Mouse (Mus musculus): ENCODE measurements around the gene Plppr3.

Plppr3 gene

DNA sequence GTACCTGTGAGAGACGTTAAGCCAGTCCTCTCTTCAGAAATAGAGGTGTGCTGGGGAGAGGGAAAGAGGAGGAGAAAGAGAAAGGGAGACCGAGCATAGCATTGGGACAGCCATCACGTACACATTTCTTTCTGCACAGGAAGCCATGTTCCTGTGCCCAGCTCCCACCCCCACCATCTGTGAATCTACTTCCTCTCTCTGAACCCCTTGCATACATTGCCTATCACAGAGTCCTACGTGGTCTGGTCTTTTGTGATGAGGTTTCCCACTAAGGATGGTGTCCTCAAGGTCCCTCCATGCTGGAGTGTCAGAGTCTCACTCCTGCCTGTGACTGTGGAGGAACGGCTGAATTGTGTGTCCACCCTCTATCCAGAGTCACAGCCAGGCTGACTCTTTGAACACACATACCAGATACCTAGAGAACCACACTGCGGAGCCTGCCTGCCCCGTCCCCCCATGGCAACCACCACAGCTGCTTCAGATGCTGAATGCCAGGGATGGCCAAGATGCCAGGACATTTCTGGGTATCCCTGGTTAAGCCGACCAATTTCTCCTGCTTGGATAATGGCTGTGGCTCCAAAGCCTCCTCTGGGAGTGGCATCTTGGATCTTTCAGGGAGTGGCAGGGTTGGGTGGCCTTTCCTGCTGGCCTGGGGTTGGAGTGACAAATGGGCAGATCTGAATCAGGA, 24.3 kb downstream of the Plppr3 start:
- DNase-seq, result no peak

DNA sequence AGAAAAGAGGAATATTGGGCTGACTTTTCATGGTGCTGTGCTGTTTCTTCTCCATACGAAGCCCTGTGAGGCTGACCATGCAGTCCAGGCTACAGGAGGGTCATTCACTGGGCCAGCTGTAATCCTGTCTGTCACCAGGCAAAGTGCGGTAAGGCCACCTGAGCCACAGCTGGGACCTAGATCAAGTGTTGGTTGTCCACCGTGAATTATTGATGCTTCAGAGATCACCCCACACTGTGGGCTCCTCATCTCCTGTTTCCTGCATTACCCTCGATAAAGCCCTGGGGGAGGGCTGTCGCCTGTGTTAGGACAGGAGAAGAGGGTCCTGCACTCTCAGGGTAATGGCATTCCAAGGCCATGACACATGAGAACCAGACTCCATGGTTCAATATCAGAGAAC, 27.9 kb downstream of the Plppr3 start:
- no peak for DNase-seq

DNA sequence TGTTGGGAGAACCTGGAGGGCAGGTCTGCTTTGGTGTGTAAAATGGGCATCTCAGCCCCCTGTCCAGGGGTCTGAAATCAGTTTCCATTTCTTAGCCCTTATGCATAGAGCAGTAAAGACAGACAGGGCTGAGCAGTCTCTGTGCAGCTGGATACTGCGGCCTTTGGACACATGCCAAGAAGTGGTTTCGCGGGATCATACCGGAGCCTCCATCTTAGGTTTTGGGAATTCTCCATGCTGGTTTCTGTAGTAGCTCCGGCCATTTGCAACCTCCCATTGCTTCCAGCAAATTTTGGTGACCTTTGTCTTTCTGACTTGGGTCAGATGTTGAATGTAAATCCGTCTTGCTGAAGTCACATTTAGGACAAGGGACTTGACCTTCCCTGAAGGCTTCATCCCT, 31.0 kb downstream of the Plppr3 start:
- DNase-seq, result no peak

DNA sequence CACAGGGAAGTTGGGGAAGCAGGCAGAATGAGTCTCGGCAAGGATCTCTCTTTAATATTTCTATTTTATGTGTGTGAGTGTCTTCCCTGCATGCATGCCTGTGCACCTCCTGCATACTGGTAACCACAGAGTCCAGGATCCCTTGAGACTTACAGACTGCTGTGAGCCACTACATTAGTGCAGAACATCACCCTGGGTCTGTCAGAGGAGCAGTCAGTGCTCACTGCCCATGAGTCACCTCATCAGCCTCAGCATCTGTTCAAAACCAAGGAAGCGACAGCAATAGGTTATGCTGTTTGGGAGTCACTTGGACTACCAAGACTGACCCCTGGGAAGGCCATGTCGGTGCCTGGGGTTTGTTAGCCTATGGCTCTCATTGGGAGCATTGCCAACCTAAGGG, 32.1 kb downstream of the Plppr3 start:
- no peak for DNase-seq

DNA sequence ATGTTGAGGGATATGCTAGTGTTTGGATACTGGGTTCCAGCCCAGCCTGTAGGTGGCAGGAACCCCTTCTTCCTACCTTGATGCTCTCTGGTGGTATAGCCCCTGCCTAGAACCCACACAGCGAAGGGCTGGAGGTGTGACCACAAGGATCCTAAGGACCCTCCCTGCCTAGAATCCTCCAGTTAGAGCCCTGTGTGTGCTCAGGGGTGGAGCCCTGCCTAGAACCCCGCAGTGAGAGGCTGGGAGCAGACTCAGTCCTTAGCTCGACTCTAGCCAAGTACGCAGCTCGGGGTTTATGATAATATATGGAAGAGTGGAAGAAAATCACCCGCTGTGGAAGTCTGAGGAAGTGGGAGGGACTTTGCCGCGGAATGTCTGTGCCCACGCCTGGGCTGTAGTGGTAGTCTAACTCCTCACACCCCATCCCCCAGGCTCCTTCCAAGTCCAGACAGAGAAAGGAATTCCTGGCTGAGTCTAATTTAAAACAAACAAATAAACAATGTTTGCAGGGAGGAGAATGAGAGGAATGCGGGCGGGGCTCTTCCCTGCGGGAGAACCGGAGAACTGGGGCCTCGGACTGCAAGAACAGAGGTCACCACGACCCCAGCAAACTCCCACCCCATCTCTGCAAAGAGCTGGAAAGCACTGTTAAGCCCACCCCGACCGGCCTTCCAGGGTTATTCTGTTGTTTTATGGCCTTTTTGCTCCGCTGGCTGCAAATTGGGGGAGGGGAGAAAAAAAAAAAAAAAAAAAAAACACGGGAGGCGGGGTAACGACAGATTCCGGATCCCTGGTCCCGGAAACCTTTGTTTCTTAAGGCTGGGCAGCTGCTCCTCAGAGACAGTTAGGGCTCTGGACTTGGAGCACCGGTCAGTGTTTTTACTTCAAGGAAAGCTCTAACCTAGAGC, 33.5 kb downstream of the Plppr3 start:
- peak; percentile 90 for DNase-seq

DNA sequence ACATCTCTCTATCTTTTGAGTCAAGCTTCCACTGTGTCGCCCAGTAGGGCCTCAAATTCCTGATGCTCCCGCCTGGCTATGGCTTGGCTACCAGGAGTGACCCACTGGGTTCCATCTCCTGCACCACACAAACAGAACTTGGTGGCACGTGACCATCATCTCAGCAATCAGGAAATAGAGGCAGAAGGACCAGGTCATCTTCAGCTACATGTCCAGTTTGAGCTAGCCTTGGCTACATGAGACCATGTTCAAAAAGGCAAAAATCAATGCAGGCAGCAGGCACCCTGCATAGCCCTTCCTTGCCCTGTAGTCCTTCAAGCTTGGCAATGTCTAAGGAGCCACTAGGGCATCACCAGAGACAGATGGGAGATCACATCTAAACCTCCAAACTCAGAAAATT, 34.3 kb downstream of the Plppr3 start:
- no peak for DNase-seq

DNA sequence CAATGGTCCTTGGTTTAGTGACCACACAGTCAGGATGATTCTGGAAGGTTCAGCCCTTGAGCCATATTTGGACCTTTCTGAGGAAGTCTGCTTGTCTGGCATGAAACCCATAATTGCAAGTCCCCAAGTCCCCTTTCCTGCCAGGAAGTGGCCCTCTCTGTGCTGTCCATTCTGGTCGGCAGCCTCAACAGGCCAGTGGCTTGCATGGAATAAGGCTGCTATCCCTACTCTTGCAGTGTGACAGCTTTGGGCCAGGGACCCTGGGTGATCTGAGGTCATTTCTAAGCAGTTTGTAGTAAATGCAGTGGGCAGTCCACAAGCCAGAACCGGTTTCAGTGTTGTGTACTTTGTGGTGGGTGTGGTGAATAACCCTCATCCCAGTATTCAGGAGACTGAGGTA, 36.3 kb downstream of the Plppr3 start:
- no peak for DNase-seq

DNA sequence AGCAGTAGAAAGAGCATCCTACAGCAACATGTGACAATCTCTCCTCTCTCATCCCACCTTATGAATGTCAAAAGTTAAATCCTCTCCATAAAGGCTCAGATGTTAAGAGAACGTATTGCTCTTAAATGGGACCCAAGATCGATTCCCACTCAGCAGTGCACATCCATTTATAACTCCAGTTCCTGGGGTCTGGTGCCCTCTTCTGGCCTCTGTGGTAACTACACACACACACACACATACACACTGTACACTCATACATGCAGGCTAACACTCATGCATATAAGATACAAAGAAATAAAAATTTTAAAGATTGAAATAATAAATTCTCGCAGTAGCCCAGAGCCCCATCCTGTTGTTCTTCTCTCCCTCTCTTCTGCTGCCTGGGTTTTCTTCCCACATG, 37.5 kb downstream of the Plppr3 start:
- no peak for DNase-seq

DNA sequence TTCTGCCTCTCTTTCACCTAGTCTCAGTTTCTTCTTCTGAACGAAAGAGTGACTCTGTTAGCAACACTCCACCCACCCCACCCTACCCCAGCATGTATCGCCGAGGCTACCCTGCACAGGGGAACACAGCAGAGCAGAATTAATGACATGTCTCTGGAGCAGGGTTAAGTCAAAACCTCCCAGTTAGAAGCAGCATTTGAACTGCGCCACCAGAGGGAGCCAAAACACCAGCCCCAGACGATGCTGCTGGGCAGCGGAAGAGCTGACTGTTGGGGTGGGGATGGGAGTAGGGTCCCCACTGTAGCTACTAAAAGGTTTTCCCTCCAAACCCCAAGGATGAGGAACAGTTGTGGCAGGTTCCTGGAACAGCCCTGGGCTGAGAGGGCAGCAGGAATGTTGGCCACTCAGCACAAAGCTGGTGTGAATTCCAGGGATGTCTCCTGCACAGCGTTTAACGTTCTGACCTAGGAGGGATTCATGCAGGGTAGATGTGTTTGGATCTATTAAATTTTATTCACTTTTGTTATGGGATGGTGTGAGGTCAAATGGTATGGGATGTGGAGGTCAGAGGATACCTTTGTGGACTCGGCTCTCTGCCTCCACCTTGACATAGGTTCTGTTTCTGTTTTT, 39.5 kb downstream of the Plppr3 start:
- DNase-seq, result peak; percentile 82

DNA sequence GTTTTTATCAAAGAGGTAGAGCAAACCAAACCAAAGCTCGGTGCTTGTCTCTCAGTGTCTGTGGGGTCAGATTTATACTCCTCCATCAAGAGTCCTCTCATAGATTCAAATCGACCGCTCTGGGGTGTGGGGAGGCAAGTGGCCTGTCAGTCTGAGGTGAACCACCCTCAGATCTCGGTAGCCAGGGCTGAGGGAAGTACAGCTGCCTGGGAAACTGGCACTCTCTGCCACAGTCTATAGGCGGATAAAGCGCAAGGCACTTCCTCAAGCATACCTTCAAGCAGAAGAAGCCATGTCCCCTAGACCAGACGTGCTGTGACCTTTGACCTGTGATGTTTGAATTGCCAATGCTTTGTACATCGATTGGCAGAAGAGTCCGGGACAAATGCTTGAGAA, 41.6 kb downstream of the Plppr3 start:
- no peak for DNase-seq

DNA sequence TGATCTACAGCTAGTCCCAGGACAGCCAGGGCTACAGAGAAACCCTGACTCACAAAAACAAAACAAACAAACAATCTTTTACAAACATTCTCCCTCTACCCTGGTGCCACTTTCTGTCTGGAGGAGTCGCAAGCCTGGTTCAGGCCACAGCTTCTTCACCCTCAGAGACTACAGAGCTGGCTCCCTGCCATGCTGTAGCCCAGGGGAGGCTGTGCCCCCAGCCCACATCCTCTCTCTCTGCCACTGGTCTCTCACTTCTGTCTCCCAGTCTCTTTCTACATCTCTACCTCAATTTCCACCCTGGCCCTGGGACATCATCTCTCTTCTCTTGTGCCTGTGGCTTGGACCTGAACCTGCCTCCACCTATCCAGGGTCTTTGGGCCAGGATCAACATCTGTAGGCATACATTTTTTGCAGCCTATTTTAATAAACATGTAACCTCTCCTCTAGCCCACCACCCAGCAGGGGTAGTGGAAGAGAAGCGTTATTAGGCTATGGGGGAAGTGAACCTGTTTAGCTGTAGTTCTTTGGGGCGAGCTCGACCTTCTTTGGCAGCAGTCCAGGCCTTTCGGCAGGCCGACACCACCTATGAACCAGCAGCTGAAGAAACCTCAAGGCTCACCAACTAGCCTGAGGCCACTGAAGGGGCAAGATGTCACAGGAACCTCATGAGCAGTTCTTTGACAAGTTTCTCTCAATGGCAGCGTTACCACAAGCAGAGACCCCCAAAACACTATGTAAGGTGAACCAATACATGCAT, 42.2 kb downstream of the Plppr3 start:
- no peak for DNase-seq

DNA sequence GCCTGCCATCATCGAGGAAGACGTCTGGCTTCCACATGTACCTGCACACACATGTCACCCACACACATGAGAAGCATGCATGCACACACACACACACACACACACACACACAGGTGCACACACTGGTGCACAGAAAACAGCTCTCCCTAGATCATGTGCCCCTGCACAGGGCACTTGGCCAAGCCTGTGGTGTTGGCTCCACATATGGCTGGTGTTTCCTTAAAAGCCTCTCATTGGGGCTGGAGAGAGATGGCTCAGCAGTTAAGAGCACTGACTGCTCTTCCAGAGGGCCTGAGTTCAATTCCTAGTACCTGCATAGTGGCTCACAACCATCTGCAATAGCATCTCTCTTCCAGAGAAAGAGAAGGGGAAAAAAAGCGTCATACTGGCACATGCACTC, 42.9 kb downstream of the Plppr3 start:
- no peak for DNase-seq

DNA sequence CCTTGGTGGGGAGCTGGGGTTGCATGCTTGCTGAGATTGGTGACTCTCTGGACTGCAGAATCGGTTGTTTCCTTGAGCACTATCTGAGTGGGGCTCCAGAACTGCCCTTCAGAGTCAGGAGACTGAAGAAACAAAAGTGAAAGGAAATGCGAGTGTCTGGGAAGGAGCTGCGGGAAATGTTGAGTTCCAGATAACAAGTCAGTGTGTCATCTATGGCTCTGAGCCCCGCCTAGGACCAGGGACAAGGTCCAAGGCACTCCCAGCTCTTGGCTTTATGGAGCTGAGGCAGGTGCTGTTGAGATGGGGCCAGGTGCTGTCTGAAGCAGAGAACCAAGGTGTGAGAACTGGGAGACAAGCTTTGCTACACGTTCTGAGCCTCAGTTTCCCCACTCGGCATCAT, 50.0 kb downstream of the Plppr3 start:
- no peak for DNase-seq

DNA sequence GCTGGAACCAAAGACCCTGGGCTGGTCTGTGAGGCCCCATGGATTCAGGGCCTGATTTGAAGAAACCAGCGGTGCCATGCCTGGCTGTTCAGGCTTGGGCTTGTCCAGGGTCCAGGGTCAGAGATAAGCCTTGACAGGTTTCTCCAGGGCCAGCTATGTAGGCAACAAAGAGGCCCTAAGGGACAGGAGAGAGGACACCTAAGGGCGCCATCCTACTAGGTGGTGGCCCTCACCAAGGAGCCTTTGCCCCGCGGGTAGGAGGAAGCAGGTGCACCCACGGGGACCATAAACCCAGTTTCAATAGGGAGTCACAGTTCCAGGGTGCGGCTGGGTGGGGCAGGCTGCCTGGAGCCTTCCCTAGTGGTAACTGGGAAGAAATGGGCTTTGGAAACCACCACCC, 51.4 kb downstream of the Plppr3 start:
- no peak for DNase-seq

DNA sequence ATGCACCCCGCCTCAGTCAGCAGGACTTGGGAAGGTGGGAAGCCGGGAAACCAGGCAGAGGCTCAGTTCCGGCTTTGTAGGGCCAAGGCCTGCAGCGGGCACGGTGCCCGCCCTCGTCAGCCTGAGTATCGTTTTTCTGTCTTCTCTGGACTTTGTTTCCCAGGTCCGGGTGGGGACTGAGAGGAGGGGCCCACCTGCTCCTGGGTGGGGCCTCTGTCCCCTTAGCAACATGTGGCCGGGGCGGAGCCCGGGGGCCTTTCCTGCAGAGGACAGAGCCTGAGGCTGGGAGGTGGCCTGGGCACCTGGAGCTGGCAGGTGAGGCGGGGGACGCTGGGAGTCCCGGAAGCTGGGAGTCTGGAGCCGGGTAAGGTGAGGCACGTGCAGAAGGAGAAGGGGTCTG, 52.1 kb downstream of the Plppr3 start:
- peak; percentile 87 for DNase-seq

DNA sequence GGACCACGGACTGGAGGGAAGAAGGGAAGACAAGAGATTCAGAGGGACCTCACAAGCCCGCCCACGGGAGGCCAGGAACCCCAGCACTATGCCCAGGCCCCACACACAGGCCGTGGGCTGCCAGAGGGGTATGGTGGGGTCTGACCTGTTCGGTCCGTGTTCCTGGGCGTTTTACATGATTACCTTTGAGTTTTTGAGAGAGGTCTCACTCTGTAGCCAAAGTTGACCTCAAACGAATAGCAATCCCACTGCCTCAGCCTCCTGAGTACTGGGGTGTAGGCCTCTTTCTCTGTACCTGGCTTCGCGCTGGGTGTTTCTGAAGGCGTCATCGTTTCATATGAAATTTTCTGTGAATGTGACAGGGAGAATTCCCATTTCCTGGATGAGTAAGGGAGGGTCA, 52.7 kb downstream of the Plppr3 start:
- DNase-seq, result no peak

DNA sequence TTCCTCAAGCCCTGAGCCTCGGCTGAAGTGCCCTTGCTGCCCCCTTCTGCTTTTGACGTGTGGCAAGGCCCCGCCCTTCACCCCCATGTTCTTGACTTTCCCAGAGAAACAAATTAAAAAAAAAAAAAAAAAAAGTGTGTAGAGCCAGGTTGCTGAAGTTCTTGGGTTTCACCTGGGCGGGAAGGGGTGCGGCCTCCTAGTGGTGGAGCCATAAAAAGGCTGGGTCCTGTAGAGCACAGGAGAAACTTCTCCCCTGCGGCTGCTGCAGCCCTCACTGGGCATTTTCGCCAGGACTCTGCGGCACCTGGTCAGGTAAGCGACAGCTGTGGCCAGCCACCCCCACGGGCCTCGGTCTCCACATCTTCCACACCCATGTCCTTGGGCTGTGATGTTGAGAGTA, 53.7 kb downstream of the Plppr3 start, which contains the start of gene Misp:
TSS of gene Misp (plus strand) at position 208 of the 400 bp plus-strand sequence.
- DNase-seq, result peak; percentile 73

DNA sequence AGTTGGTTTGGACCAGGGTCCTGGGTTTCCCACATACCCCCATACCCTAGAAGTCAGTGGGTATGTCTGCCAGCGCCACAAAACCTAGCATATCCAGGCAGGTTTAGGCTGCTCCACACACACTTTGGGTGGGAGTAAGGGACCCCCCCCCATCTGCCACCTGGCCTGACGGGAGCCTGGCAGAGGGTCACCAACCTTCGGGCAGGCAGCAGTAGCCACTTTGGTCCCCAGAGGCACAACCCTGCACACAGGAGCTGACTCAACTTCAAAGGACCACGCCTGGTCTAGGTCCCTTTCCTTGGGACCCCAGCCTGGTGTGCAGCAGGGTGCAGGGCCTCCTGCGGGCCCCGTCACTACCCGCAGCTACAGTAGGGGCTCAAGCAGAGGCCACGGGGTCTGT, 54.2 kb downstream of the Plppr3 start:
- no peak for DNase-seq

DNA sequence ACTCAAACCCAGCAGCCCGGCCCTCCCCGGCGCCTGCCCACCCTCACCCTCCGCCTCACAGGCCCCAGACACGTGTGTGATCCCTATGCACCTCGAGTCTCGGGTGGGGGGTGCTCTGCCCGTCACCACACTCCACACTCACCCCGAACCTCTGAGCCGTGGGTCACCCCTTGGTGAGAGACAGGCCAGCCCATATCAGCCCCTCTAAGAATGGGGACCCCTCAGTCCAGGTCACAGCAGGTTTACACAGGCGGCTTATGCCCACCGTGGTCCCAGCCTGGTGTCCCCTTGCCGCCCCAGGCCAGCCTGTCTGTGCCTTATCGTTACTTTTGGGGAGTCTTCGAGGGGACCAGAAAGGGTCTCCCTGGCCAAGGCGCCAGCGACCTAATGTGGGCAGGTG, 54.8 kb downstream of the Plppr3 start:
- peak; percentile 10 for DNase-seq

DNA sequence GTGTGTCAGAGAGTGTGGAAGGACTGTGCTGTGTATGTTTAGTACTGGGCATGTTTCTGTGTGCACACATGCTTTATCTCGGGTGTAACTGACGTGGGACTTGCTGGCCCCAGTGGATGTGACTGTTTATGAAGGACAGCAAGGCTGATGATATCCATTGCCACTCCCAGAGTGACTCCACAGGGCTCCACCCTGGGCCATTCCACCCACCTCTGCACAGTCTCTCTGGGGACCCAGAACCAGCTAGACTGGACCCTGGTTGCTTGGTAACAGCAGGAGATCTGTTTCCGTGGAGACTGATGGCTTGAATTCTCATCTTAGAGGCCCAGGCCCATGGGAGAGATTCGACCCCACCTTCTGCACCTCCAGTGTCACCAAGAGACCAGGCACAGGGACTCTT, 56.2 kb downstream of the Plppr3 start:
- peak; percentile 8 for DNase-seq

DNA sequence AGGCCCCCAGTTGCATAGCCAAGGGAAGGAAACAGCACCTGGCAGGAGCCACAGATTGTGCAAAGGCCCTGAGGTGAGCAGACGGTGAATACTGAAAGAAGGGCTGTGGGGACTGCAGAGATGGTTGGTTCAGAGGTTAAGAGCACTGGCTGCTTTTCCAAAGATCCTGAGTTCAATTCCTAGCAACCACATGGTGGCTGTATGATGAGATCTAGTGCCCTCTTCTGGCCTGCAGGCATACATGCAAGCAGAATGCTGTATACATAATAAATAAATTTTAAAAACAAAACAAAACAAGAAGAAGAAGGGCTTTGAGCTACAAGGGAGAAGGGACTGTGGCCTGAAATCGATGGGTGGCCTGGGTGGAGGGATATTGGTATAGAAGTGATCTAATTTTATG, 57.3 kb downstream of the Plppr3 start:
- no peak for DNase-seq

DNA sequence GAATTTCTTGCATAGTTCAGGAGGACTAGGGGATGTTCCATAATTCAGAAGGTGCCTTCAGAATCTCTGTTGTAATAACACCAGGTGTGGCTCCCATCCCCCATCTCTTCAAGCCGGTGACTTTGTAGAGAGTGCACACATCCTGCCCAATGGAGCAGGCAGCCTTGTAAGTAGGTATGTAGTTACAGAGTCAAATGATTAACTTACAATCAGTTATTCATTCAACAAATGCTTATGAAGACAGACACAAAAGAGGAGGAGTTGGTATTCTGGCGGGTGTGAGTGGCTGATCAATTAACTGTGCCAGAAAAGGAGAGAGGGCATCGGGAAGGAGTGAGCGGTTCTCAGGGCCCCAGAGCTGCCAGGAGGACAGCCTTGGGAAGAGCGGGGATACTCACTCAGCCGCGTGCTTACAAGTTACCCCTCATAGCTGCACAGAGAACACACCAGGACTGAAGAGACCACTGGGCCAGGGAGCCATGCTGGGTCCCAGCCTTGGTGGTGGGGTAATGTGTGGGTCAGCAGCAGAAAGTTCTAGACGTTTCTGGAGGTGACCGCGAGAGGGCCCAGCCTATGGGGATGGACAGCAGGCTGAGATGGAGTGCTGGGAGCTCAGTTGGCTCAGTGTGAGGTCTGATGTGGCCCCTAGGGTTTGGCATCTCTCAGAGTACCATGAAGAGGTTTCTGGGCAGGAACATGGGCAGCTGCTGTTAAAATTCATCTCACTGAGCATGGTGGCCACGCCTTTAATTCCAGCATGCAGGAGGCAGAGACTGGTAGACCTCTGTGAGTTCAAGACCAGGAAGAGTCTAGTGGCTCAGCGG, 58.6 kb downstream of the Plppr3 start:
- peak; percentile 86 for DNase-seq
